ENCODE assay signal across 11 mouse cellular contexts in genomic region chr5:13468856-13469255, GRCm38 (mm10).
DNase-seq lines count a peak whose midpoint lies in the region; ATAC-seq and TF ChIP-seq lines count a peak whose summit lies in the region.
"Had no signal": no experiment of that assay in that cellular context is flagged by ENCODE, and none has a peak within 500 bp of the region (broad histone marks: within the 10 kb centered on the region; RNA-seq: fewer than 3 reads in every experiment).

No protein-coding gene starts in this region.

- no peaks in the 10 kb centered on the region for H3K36me3 ChIP-seq in kidney, adult 2 months (ENCODE audit: control insufficient read depth, insufficient read depth, low read length)
- no peaks in the 10 kb centered on the region for H3K36me3 ChIP-seq in kidney, embryonic 15.5 days
- H3K36me3 ChIP-seq in stomach, embryonic 15.5 days = no peaks in the 10 kb centered on the region
- H3K36me3 ChIP-seq in stomach, postnatal 0 days (ENCODE audit: control insufficient read depth, insufficient read depth, low read length) = no peaks in the 10 kb centered on the region

- no peak for TF ChIP-seq CTCF in kidney, adult 2 months (conservative IDR thresholded peaks at IDR 0.05; ENCODE audit: insufficient read depth, insufficient read length, low read depth, low read length)
- TF ChIP-seq CTCF in stomach, postnatal 0 days (IDR thresholded peaks at IDR 0.05; ENCODE audit: low read depth) = no peak

- no peak overlapping the region for H3K27ac ChIP-seq in kidney, adult 2 months (ENCODE audit: insufficient read depth, low read depth, low read length)
- H3K27ac ChIP-seq in kidney, embryonic 15.5 days = no peak overlapping the region
- H3K27ac ChIP-seq in stomach, embryonic 15.5 days = 0 out of 2 replicates have a peak overlapping the region, but pooled peaks have one; percentile 28
- H3K27ac ChIP-seq in stomach, postnatal 0 days (replicated peaks) = no peak overlapping the region

- DNase-seq in frontal cortex, postnatal 10 days (ENCODE audit: low spot score in 2 of 2) = no peak
- DNase-seq in kidney, adult 2 months = peak; percentile 15
- no peak for DNase-seq in stomach, postnatal 0 days (ENCODE audit: low spot score)
- no peak for DNase-seq in adipocyte (ENCODE audit: low spot score)
- DNase-seq: cerebellum, adult 9-11 months; kidney, adult 9 months; liver, postnatal 0 days; lung, postnatal 4 days had no signal

- no peaks in the 10 kb centered on the region for H3K4me1 ChIP-seq in kidney, adult 2 months (ENCODE audit: control insufficient read depth, insufficient read depth, low read length)
- peaks cover 14% of the 10 kb centered on the region for H3K4me1 ChIP-seq in kidney, embryonic 15.5 days
- H3K4me1 ChIP-seq in stomach, embryonic 15.5 days = no peaks in the 10 kb centered on the region
- no peaks in the 10 kb centered on the region for H3K4me1 ChIP-seq in stomach, postnatal 0 days (replicated peaks; ENCODE audit: control insufficient read depth, insufficient read depth)

- peak; percentile 51 for ATAC-seq in frontal cortex, adult (ENCODE audit: low TSS enrichment)
- no peak for ATAC-seq in kidney, embryonic 15.5 days (replicated peaks; ENCODE audit: low FRiP score)
- ATAC-seq in stomach, embryonic 15.5 days (ENCODE audit: insufficient read depth, low FRiP score, low read depth) = no peak
- no peak for ATAC-seq in stomach, postnatal 0 days (ENCODE audit: low FRiP score, low TSS enrichment)
- ATAC-seq: liver, postnatal 0 days had no signal

- no peak overlapping the region for H3K9ac ChIP-seq in kidney, embryonic 15.5 days
- no peak overlapping the region for H3K9ac ChIP-seq in stomach, embryonic 15.5 days
- no peak overlapping the region for H3K9ac ChIP-seq in stomach, postnatal 0 days (ENCODE audit: low read length)
- H3K9ac ChIP-seq: liver, postnatal 0 days had no signal

- TF ChIP-seq EP300 in stomach, postnatal 0 days (optimal IDR thresholded peaks at IDR 0.05) = no peak

- H3K4me3 ChIP-seq in kidney, adult 2 months (ENCODE audit: insufficient read depth, low read depth, low read length) = no peak overlapping the region
- no peak overlapping the region for H3K4me3 ChIP-seq in kidney, embryonic 15.5 days (replicated peaks)
- H3K4me3 ChIP-seq in stomach, embryonic 15.5 days (replicated peaks) = no peak overlapping the region
- H3K4me3 ChIP-seq in stomach, postnatal 0 days (ENCODE audit: low read depth, low read length) = no peak overlapping the region

- no peak overlapping the region for H3K4me2 ChIP-seq in kidney, embryonic 15.5 days
- H3K4me2 ChIP-seq in stomach, embryonic 15.5 days = no peak overlapping the region
- no peak overlapping the region for H3K4me2 ChIP-seq in stomach, postnatal 0 days (replicated peaks; ENCODE audit: low read depth)

- H3K9me3 ChIP-seq in kidney, embryonic 15.5 days (replicated peaks) = no peaks in the 10 kb centered on the region
- H3K9me3 ChIP-seq in stomach, embryonic 15.5 days = no peaks in the 10 kb centered on the region
- H3K9me3 ChIP-seq in stomach, postnatal 0 days (ENCODE audit: control insufficient read depth, low read length) = no peaks in the 10 kb centered on the region

- H3K27me3 ChIP-seq in kidney, adult 2 months (replicated peaks; ENCODE audit: control insufficient read depth, insufficient read depth, low read length) = no peaks in the 10 kb centered on the region
- H3K27me3 ChIP-seq in kidney, embryonic 15.5 days = no peaks in the 10 kb centered on the region
- no peaks in the 10 kb centered on the region for H3K27me3 ChIP-seq in stomach, embryonic 15.5 days (replicated peaks)
- no peaks in the 10 kb centered on the region for H3K27me3 ChIP-seq in stomach, postnatal 0 days (ENCODE audit: control insufficient read depth, insufficient read depth, low read length)

- 44% methylated on average over 7 of the region's 7 CpGs for WGBS in kidney, adult 2 months
- 56% methylated on average over 7 of the region's 7 CpGs for WGBS in kidney, embryonic 15.5 days
- WGBS in stomach, embryonic 15.5 days = 40% methylated on average over 7 of the region's 7 CpGs
- WGBS in stomach, postnatal 0 days = 26% methylated on average over 7 of the region's 7 CpGs

- TF ChIP-seq POLR2A in kidney, adult 2 months (IDR thresholded peaks at IDR 0.05; ENCODE audit: low read depth, low read length) = no peak
